Mouse (Mus musculus) thymus, postnatal 25 days (tissue): ENCODE data around the gene Mapkbp1.
A peak's percentile ranks its signal among the peaks of the same experiment; 100 is the strongest.

Source experiments
- DNase-seq: peaks from one replicate; pipeline ENCODE4 v3.0.0; 2022

The Mapkbp1 gene

DNA sequence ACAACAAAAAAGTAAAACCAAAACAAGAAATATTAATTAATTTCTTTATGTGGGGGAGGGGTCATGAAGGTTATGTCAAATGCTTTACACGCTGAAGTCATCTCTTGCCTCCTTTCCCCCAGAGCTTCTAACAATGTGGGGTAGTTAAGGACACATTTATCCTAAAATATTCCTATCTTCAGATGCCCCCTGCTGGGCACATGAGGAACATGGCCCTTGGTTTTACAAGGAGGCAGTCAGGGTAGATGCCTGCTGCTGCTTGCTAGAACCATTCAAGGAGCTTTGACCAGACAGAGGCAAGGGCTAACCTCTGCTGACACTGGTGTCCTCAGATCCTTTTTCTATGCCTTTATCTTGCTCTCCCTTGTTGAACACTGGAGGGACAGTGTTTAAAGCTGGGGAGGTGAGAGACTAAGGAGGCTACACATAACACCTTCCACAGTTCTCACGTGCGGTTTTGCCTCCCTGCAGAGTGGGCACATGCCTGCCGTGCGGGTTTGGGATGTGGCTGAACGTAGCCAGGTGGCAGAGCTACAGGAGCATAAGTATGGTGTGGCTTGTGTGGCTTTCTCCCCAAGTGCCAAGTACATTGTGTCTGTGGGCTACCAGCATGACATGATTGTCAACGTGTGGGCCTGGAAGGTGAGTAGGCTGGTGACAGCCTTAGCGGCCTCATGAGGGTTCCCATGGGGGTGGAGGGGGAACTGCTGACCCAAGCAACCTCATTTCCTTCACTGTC, 39.1 kb downstream of the Mapkbp1 start:
- DNase-seq = peak; percentile 47

DNA sequence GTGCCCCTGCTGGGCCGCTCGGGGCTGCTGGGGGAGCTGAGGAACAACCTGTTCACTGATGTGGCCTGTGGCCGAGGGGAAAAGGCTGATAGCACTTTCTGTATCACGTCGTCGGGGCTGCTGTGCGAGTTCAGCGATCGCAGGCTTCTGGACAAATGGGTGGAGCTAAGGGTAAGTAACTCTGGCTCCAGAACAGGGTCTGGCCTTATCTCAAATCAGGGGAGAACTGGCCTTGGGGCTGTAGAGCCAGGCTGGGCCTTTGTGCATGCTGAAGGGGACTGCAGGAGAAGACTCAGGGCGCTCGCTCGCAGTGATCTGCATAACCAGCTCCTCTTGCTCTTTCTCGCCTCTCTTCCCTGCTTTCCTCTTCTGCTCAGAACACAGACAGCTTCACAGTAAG, 40.4 kb downstream of the Mapkbp1 start:
- no peak for DNase-seq

DNA sequence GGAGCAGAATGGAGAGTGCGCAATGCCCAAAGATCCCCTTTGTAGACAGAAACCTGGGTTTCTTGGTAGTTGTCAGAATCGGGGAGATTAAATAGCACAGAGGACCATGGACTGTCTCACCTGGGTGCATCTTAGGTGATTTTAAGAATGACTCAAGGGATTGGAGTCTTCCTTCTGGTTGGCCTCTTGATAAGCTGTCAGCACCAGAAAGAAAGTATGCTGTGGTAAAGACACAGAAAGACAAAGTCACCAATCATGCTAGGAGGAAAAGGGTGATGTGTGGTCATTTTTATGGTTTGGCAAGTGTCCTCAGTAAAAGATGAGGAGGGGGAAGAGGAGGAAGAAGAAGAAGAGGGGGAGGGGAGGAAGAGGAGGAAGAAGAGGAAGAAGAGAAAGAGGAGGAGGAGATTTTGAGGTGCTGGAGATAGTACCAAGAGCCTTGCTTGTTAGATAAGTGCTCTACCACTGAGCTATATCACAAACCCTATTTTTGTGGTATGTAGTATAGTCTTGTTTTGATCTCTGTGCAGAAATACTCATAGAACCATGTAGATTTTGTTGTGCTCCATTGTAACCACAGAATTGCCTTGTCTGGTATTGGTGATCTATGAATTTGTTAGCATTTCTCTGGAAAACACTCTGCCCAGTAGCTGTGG, 41.5 kb downstream of the Mapkbp1 start:
- no peak for DNase-seq

DNA sequence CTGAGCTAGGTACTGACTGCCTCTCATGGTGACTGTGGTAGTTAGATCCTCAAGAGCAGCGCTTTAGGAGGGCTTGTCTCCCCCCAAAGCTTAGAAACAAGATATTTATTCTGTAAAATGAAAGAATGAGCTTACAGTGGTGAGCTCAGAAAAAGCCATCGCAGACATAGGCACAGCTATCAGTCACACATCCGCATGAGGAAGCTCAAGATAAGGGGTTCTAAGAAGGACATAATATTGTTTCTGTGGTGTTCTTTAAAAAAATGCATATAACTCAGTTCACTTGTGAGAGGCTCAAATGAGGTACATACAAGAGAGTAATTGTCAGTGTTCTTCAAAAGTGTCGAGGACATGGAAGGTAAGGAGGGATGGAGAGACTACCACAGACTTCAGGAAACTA, 43.4 kb downstream of the Mapkbp1 start:
- DNase-seq = no peak

DNA sequence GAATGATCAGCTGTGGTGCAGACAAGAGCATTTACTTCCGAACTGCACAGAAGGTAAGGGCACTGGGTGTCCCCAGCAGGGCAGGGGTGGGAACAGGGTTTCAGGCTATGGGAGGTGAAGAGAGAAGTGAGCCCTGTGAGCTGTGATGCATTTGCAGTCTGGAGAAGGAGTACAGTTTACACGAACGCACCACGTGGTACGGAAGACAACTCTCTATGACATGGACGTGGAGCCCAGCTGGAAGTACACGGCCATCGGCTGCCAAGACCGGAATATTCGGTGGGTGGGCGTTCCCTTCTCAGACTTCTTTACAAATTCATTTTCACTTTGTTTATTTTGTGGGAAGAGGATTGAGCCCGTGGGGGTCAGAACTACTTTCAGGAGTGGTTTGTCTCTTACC, 45.1 kb downstream of the Mapkbp1 start:
- no peak for DNase-seq

DNA sequence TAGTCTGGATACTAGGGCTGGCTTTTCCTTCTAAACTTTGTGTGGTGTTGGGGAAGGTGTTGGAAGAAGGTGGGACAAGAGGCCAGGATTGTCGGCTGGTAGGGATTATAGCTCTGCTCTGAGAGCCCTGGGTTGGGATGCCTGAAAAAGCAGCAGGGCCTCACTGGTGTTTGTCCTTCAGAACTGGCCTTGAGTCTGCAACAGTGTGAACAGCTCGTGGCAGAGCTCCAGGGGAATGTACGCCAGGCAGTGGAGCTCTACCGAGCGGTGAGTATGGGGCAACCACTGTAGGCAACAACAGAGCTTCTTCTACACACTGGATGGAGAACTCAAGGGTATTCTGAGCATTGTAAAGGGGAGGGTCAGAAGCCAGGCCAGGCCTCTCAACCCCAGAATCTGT, 51.8 kb downstream of the Mapkbp1 start:
- DNase-seq = no peak

DNA sequence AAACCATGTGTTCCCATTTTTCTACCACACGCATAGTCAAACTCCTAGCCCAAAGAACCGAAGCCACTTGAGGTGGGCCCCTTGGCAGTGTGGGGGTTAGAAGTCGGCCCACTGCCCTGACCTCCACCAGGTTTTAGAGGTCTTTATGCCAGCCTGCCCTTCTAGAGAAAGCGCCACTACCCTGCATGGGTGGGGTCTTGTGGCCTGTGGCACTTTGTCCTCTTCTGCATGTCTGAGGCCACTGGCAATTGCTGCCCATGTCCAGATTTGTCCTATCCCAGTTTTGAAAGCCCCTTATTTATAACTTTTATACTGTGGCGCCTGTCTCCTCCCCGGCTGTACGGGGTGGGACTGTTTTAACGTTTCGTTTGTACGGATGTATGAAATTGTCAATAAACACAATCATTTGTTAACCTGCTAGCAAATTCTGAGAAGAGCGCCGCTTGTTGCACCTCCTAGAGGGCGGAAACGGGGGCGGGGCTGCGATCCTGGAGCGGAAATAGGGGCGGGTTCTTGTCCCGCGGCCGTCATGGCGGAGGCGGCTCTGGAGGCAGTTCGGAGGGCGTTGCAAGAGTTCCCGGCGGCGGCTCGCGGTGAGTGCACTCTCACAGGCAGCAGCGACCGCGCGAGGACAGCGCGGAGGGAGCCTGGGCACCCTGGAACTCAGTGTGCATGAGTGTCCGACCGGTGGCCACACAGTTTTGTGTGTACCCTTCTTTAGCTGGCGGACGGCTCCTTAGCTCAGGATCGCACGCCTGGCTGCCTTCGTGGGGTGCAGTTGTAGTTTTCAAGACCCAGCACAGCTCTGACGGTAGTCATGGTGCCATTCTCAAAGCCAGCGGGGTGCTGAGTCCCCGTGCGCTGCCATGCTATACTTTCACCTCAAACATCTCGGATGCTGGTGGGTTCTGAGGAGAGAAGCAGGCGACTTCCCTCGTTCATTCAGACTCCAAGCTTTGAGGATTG, 54.8 kb downstream of the Mapkbp1 start, which contains the start of the genes Jmjd7 and Gm28042:
Jmjd7 (plus strand) TSS at position 500 of the 966 bp plus-strand sequence.
Gm28042 (plus strand) TSS at position 510 of the 966 bp plus-strand sequence.
- DNase-seq = peak; percentile 96

DNA sequence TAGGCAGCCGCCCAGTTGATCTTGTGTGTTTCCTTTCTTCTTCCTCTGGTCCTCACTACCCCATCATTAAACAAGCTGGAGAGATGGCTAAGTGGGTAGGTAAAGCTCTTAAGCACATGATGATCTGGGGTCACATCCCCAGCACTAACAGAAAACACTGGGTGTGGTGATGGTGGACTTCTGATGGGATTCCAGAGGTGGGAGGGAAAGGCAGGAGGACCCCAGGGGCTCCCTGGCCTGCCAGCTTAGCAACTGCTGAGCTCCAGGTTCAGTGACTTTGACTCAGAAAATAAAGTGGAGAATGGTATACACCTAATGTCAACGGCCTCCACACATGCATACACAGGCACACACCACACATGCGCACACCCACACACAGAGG, 55.4 kb downstream of the Mapkbp1 start:
- DNase-seq = no peak

DNA sequence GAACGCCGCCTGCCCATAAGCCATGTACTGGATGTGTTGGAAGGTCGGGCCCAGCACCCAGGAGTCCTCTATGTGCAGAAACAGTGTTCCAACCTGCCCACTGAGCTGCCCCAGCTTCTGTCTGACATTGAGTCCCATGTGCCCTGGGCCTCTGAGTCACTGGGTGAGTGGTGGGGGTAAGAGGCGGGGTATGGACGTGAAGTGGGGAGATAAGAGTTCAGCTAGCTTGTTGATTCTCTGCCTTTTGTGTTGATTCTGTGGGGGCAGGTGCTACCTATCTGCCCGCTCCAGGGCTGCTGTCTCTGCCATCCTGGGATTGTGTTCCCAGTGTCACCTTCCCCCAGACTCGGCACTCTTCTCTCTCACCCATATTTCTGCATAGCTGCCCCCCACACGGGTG, 57.9 kb downstream of the Mapkbp1 start:
- DNase-seq = no peak

DNA sequence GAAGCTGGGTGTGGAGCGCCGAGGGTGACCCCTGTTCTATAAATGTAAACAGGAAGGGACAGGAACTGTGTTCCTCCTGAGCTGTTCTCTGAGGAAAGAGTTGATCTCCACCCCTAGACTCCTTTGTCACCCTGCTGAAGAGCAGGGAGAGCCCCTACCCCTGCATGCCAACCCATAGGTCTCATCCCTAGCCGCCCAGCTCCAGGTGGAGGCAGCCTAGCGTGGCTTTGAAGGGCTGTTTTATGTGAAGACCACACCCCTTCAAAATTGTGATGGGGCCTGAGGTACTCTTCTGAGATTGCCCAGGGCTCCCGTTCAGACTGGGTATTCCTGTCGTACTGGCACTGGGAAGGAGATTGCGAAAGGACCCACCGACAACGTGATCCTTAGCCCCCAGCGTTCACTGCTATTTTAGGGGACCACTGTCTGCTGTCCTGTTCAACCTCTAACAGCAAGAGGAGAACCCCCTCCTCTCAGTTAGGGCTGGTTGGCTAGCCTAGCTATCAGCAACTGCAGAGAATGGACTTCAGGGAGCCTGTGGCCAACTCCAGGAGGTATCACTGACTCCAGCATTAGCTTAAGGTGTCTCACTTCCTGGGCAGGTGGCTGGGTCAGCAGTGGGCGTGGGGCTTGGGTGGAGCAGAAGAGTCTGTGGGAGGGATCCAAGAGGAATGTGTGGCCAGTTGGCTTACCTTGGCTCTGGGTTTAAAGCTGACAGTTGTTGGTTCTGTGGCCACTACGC, 60.4 kb downstream of the Mapkbp1 start, which contains the start of gene Pla2g4b:
Pla2g4b (plus strand) TSS at position 692 of the 742 bp plus-strand sequence.
- no peak for DNase-seq

DNA sequence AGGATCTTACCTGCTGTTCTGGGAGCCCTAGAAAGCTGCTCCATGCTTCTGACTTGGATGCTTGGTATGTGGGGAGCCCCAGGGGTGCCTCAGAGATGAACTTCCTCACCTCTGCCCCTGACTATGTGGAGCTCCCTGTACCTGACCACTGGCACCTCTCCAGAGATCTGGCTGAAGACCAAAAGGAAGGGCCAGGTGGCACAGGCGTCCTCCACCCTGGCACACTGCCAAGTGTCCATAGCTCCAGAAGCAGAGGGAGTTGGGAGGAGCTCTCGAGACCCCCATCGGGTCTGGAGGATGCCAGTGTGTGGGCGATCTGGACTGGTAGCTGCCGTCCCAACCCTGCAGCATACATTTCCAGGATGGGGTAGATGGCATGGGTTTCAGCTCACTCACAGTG, 61.2 kb downstream of the Mapkbp1 start:
- DNase-seq = no peak

DNA sequence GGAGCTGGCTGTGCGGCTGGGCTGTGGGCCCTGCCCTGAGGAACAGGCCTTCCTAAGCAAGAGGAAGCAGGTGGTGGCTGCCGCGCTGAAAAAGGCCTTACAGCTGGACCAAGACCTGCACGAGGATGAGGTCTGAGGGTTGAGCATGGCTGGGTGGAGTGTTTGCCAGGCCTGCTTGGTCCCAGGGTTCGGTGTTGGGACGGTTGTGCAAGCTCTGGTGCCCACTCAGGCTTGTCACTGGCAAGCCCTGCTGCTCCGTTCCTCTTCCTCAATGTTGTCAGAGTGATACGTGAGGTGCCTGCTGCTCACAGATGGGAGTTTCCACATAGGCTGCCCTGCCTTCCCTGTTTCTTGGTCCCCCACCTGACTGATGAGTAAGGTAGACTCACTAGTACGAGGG, 65.2 kb downstream of the Mapkbp1 start:
- DNase-seq = no peak

DNA sequence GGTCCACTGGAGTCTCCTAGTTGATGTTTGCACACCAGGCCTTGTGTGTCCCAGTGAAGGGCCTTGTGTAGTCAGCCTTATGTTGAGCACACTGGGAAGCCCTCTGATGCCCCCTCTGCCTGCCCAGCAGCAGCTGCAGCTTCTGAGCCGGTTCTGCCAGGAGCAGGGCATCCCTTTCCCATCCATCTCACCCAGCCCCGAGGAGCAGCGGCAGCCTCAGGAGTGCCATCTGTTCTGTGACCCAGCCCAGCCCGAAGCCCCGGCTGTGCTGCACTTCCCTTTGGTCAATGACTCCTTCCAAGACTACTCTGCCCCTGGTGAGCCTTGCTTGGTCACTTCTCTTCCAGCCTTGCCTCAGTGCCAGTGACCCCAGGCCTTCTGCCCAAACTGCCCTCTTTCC, 68.5 kb downstream of the Mapkbp1 start:
- no peak for DNase-seq

DNA sequence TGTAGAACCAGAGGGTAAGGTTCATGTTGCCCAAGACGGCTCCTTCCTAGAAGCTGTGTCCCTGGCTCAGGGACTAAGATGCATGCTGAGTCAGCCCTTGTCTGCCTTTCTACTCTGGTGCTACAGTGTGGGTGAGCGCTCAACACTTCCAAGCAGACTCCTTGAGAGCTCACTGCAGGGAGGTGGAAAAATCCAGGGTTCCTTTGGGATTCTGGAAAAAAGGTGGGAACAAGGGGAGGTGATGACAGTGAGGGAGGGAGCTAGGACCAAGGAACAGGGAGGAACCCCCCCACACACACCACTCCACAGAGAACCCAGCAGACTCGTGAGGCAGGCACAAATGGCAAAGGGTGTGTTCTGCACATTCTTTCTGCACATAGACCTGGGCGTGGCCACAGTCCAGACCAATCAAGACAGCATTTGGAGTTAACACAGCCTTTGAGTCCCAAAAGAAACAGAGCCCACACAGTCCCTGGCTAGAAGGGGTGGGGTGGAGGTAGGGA, 71.7 kb downstream of the Mapkbp1 start:
- DNase-seq = no peak

DNA sequence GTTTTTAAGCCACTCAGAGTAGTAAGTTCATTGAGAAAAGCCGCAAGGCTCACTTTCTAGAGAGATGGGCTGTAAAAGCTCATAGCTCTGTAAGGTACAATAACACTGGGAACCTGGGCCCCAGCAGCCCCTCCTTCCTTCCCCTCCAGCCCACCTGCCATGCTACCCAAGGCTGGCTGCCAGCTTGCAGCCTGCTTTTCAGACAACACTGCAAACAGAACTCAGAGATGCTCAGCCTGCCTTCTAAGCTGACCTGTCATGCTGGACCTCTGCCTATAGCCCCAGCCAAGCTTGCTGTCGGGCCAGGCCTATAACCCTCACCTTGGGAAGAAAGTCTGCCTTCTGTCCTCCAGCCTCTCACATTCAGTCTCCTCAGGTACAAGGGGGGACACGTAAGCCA, 72.2 kb downstream of the Mapkbp1 start:
- DNase-seq = no peak

DNA sequence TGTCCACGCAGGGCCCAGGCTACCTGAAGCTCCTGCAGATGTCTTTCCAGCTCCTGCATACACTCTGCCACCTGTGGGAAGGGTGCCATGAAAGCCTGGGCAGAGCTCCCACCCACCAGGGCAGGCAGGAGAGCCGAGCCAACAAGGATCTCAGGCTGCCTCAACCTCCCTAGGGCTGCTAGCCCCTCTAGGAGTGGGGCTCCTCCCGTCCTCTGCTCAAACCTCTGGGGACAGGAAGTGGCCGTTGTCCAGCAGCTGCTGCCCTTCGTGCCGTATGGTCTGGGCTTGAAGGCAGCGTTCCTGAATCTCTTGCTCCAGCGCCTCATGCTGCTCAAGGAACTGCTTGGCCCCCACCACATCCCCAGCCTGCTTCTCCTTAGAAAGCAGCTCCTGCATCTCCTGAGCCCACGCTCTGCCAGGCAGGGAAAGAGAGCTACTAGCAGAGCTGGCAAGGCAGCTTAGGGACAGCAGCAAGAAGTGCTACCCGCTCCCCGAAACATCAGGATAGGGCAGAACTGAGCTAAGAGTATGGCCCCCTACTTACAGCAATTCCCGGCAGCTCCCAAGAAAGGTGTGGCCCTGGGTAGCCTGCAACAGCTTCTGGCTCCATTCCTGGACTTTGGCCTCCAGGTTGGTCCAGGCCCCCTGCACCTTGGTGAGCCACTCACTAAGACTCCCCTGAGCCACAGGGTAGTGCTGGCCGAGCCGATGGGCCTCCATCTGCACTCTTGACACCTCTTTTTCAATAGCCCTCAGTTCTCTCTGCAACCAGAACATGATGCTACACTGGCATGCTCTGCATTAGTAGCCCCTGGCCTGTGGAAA, 74.2 kb downstream of the Mapkbp1 start:
- DNase-seq = no peak

DNA sequence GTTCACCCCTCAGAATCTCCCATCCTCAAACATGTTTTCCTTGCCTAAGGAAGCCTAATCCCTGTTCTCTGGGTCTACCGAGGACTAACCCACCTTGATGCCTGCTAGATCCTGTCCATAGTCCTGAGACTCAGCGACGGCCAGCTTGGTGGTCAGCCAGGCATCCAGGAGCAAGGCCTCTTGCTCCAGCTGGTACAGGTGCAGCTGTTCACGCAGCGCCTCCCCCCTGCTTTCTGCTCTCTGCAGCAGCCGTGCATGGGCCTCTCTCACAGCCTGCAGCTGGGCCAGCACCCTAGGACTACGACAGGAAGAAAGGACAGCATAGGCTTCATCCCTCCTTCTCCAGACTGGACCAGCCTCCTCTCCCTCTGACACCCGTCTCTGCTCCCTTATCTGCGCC, 75.7 kb downstream of the Mapkbp1 start:
- DNase-seq = no peak

DNA sequence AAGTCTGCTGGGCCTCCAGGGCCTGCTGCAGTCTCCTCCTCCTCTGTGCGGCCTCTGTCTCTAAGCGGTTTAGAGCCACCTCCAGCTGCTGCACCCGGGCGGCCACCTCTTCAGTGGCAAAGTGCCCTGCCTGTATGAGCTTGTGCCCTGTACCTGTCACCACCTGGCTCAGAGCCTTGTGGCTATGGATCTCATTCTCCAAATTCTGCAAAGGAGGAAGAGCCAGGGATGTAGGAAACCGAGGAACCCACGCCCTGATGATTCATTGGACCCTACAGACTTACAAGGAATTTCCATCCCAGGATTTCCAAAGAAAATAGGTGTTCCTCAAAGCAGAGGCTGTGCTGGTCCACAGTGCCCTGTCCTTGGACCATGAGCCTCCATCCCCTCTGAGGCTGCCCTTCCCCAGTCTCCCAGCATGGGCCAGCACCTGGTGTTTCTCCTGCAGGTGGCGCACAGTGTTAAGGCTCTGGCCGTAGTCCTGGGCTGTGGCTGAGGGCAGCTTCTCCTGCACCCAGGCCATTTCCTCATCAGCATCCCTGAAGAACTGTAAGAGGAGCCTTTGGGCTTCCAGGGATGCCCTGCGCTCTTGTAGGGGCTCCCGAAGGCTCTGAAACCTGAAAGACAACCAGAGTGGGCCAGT, 77.3 kb downstream of the Mapkbp1 start:
- DNase-seq = peak; percentile 18

DNA sequence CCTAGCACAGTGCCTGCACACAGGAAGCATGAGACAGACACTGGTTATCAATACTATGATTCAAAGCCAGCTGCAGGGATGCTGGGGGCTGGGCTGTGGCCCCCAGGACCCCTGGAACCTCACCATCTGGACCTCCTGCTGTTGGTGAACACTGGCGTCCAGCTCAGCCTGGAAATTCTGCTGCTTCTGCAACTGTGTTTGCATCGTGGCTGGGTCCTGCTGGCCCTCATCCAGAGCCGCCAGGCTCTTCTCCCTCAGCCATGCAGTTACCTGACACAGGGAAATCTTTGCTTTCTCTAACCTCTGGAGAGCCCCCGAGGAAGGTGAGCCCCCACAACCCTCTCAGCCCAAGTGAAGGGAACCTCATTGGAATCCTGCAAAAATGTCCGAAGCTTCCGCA, 78.9 kb downstream of the Mapkbp1 start:
- no peak for DNase-seq

DNA sequence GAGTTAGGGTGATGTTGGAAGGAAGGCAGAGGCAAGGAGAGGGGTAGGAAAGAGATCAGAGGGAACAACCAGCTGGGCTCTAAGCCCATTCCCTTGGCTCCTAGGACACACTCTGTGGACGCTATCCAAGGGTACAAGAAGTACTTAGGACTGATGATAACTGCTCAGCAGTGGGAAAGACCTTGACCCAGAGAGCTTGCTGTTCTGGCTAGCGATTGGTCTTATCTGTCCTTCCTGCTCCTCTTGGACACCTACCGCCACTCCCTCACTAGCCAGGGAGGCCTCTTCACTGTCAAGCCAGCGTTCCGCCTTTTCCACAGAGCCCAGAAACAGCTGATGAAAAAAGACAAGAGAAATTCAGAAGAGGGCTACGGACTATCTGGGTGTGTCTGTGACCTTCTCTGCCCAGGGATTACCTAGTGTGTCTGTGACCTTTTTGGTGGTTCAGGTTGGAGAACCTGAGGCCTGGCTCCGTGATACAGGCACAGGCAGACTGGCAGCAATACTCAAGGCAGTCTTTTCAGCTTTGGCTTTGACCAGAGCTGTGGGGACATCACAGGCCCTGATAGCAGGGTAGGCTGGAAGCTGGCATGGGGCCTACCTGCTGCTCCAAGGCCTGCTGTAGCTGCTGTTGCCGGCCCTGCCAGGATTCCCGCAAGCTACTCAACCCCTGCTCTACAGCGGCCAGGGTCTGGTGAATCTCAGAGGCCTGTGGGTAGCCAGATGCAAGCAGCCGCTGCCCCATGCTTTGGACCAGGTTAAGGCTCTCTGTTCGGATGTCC, 82.5 kb downstream of the Mapkbp1 start:
- no peak for DNase-seq
